Mouse (Mus musculus) cerebellum, adult 2 months (tissue): ENCODE measurements at regions not wholly inside any gene's neighbourhood (a gene's known extent, or its start where the extent isn't known, plus 50 kb on each side); places are given as distances from the start of the nearest gene placed in this dataset.
"Not testable (repeated sequence)": the region's sequence is repeated elsewhere in the genome, so short reads cannot be mapped to it uniquely, and the experiment has no call there.

Source experiments
- DNase-seq, 2 experiments: peaks; one replicate each; pipeline ENCODE4 v3.0.0; 2021
- H3K27ac ChIP-seq: fragments of 200-500 bp; 2 replicates; pipeline ENCODE4 v1.5.1; 2012; ENCODE audit warnings: low read length, control low read depth, inconsistent platforms; ENCODE audit not compliant: insufficient read depth
- H3K27me3 ChIP-seq: fragments of 200-500 bp; 2 replicates; pipeline ENCODE4 v1.6.1; 2012; ENCODE audit warnings: inconsistent platforms, mild to moderate bottlenecking, low read length, moderate library complexity; ENCODE audit not compliant: control insufficient read depth, insufficient read depth
- H3K4me1 ChIP-seq: fragments of 200-500 bp; 2 replicates; pipeline ENCODE4 v1.6.1; 2011; ENCODE audit warnings: low read length; ENCODE audit not compliant: control insufficient read depth, insufficient read depth
- H3K4me3 ChIP-seq: fragments of 200-500 bp; replicated peaks from 2 replicates; pipeline ENCODE3; 2011; ENCODE audit warnings: mild to moderate bottlenecking, low read depth, low read length, control low read depth; ENCODE audit not compliant: insufficient read depth
- CTCF ChIP-seq: fragments of 200-500 bp; IDR thresholded peaks from 2 replicates; pipeline ENCODE4 v1.5.1; 2011; ENCODE audit warnings: low read depth, mild to moderate bottlenecking, control low read depth, low read length, moderate library complexity, borderline replicate concordance; ENCODE audit not compliant: insufficient read depth
- POLR2A ChIP-seq: fragments of 200-500 bp; IDR thresholded peaks from 2 replicates; pipeline ENCODE4 v1.6.1; 2011; ENCODE audit warnings: low read length, control low read depth, borderline replicate concordance; ENCODE audit not compliant: insufficient read depth
- WGBS: fragments of 180-500 bp; shearing (Covaris S2); methylation state at CpG from one replicate; pipeline ENCODE4 v1.1.7; 2018; 5-methylcytosine and 5-hydroxymethylcytosine counted together

- no peak for DNase-seq
- H3K27ac ChIP-seq, result no peak overlapping the region
- H3K27me3 ChIP-seq, result no peaks in the 10 kb centered on the region
- TF ChIP-seq POLR2A, result no peak
- no peak for TF ChIP-seq CTCF
- no peak overlapping the region for H3K4me3 ChIP-seq
- no peaks in the 10 kb centered on the region for H3K4me1 ChIP-seq
- 18% methylated on average over 4 of the region's 4 CpGs for WGBS
These were observed 75.8 kb upstream of the Hao2 start for GRCm38 (mm10) chr3:98968811-98969210.

- TF ChIP-seq POLR2A (no peak), CTCF (no peak; the same call in 1 of the 2 replicates)
- no peak overlapping the region for H3K4me3 ChIP-seq
- H3K27me3 ChIP-seq, result no peaks in the 10 kb centered on the region
- WGBS, result 2% methylated on average over 3 of the region's 3 CpGs
- no peaks in the 10 kb centered on the region for H3K4me1 ChIP-seq
- no peak overlapping the region for H3K27ac ChIP-seq
- peak in 1 of 2 experiments; percentile 20 for DNase-seq
These were observed 82.7 kb upstream of the Hao2 start for GRCm38 (mm10) chr3:98975777-98976176.

- Histone ChIP-seq H3K4me1 (no peaks in the 10 kb centered on the region), H3K4me3 (no peak overlapping the region), H3K27me3 (no peaks in the 10 kb centered on the region), H3K27ac (no peak overlapping the region)
- no peak for TF ChIP-seq CTCF
- no peak for TF ChIP-seq POLR2A
- no peak for DNase-seq
- WGBS, result 96% methylated on average over 1 of the region's 1 CpGs
These were observed 89.7 kb upstream of the Hao2 start for GRCm38 (mm10) chr3:98982787-98983186.

- H3K27ac ChIP-seq, H3K27me3 ChIP-seq, DNase-seq, H3K4me1 ChIP-seq, H3K4me3 ChIP-seq: not testable (repeated sequence)
- 75% methylated on average over 2 of the region's 2 CpGs for WGBS
These were observed 94.2 kb upstream of the Hao2 start for GRCm38 (mm10) chr3:98987266-98987665.

- 3% methylated on average over 10 of the region's 10 CpGs for WGBS
- H3K4me3 ChIP-seq, result no peak overlapping the region
These were observed 97.8 kb upstream of the Hao2 start for GRCm38 (mm10) chr3:98990801-98991200.

DNA sequence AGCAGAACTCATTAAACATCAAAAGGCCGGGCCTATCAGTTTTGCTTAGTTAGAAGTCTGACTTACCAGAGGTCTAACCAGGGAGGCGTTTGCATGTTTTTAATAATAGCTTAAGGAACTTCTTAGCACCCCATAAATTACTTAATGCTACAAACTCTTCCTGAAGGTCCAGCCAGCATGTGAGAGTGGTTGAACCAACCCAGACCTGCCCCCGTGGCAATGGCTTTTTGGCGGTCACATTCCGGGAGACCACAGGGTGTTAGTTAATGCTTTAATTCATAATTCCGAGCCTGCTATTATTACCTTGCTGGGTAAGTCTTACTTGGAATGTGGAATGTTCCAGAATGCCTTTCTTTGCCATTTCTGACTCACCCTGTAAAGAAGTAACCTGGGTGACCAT is 98.2 kb upstream of the Hao2 start:
- 0 out of 2 replicates have a peak, but pooled peaks cover 3% of the 10 kb centered on the region for H3K4me1 ChIP-seq
- H3K27me3 ChIP-seq, result no peaks in the 10 kb centered on the region
- H3K27ac ChIP-seq, result no peak overlapping the region
- WGBS, result 62% methylated on average over 6 of the region's 6 CpGs
- no peak for DNase-seq
- H3K4me3 ChIP-seq, result no peak overlapping the region
- TF ChIP-seq POLR2A, result no peak
- TF ChIP-seq CTCF, result no peak

More at GRCm38 (mm10) chr3:98990801-98991200, 97.8 kb upstream of the Hao2 start:
- peak in 1 of 2 experiments; percentile 27 for DNase-seq
- H3K27ac ChIP-seq, result no peak overlapping the region
- H3K27me3 ChIP-seq, result no peaks in the 10 kb centered on the region
- 0 out of 2 replicates have a peak, but pooled peaks cover 3% of the 10 kb centered on the region for H3K4me1 ChIP-seq
- TF ChIP-seq POLR2A, result no peak
- TF ChIP-seq CTCF, result no peak

DNA sequence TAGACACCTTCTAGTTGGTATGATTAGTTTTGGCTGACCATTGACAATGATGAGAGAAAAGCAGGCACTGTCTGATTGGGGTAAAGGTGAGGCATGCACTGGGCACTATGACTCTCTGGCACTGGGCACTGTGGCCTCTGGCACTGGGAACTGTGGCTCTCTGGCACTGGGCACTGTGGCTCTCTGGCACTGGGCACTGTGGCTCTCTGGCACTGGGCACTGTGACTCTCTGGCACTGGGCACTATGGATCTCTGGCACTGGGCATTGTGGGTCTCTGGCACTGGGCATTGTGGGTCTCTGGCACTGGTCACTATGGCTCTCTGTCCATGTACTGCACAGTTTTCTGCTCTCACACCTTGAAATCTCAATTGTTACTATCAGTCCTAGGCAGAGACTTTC is 101.0 kb upstream of the Hao2 start:
- DNase-seq, result peak in 1 of 2 experiments; percentile 15
- Histone ChIP-seq H3K4me1 (0 out of 2 replicates have a peak, but pooled peaks cover 3% of the 10 kb centered on the region), H3K27ac (no peak overlapping the region), H3K27me3 (no peaks in the 10 kb centered on the region), H3K4me3 (no peak overlapping the region)
- TF ChIP-seq CTCF (no peak), POLR2A (no peak)

DNA sequence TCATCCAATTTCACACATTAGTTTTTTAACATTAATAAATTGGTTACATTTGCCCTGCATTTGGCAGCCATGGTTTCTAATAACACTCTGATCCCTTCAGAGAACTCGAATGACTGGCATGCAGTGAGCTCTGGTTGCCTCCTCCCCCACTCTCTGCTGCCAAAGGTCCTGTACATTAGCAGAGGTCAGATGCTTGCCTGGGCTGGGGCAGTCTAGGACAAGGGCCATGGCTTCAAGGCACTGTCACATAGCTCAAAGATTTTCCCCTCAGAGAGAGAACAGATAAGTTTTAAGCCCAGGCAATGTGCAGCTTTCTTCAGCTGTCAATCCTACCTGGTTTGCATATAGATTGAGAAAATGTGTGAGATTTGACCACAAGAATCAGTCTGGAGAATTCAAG is 110.2 kb upstream of the Wars2 start:
- 37% methylated on average over 1 of the region's 1 CpGs for WGBS
- Histone ChIP-seq H3K27ac (no peak overlapping the region), H3K4me1 (no peaks in the 10 kb centered on the region), H3K27me3 (no peaks in the 10 kb centered on the region), H3K4me3 (no peak overlapping the region)
- TF ChIP-seq POLR2A (no peak), CTCF (no peak)
- DNase-seq, result no peak
